Mouse (Mus musculus) G1E (cell line): ENCODE measurements around the gene Dda1. TPM values are rescaled to one million over a fixed set of nuclear protein-coding genes. Genes with fewer than 3 reads are reported as not detected.

ENCODE experiments used
- ATAC-seq: 2 replicates; pipeline ENCODE4 v1.8.0; 2016; ENCODE audit warnings: mild to moderate bottlenecking; ENCODE audit not compliant: insufficient number of reproducible peaks, poor library complexity, low FRiP score, severe bottlenecking; ENCODE audit errors: extremely low read depth
- DNase-seq: peaks from one replicate; pipeline ENCODE4 v3.0.0; 2012; ENCODE audit warnings: low spot score
- H3K27me3 ChIP-seq: 2 replicates; pipeline ENCODE4 v1.6.1; 2012; ENCODE audit warnings: mild to moderate bottlenecking, low read length, inconsistent platforms; ENCODE audit not compliant: insufficient read depth
- H3K36me3 ChIP-seq: replicated peaks from 2 replicates; pipeline ENCODE3; 2012; ENCODE audit warnings: mild to moderate bottlenecking, inconsistent platforms
- H3K4me1 ChIP-seq: 2 replicates; pipeline ENCODE4 v1.6.1; 2012; ENCODE audit warnings: low read depth, low read length, inconsistent platforms, mixed read lengths; ENCODE audit not compliant: insufficient read depth
- H3K4me3 ChIP-seq: 2 replicates; pipeline ENCODE4 v1.5.1; 2012; ENCODE audit warnings: low read depth, mild to moderate bottlenecking, inconsistent platforms, low read length, moderate library complexity, mixed read lengths
- H3K9me3 ChIP-seq: replicated peaks from 2 replicates; pipeline ENCODE4 v1.6.1; 2012; ENCODE audit warnings: inconsistent platforms
- CTCF ChIP-seq: IDR thresholded peaks from 2 replicates; pipeline ENCODE4 v1.5.1; 2012; ENCODE audit warnings: low read depth, low read length, inconsistent platforms, mixed read lengths
- GATA1 ChIP-seq: IDR thresholded peaks from 2 replicates; pipeline ENCODE4 v1.6.1; 2012; ENCODE audit warnings: borderline replicate concordance, low read length, inconsistent platforms, mixed read lengths
- GATA2 ChIP-seq: IDR thresholded peaks from 2 replicates; pipeline ENCODE4 v1.6.1; 2012; ENCODE audit warnings: low read depth, low read length, inconsistent platforms, borderline replicate concordance
- POLR2AphosphoS5 ChIP-seq: IDR thresholded peaks from 2 replicates; pipeline ENCODE4 v1.6.1; 2012; ENCODE audit warnings: low read depth, low read length, inconsistent platforms; ENCODE audit not compliant: insufficient replicate concordance
- TAL1 ChIP-seq: conservative IDR thresholded peaks from 2 replicates; pipeline ENCODE4 v1.6.1; 2012; ENCODE audit warnings: low read depth, low read length, inconsistent platforms, mixed read lengths
- polyA plus RNA-seq: library from polyadenylated mRNA; stranded (reverse); fragments of >175 nt; gene quantifications from 2 replicates; pipeline ENCODE4 v1.2.3, GENCODE M21; 2012
- total RNA-seq, 2 experiments: library from RNA; stranded (forward) in 1 of 2; stranded (reverse) in 1 of 2; fragments of 200-1000 nt in 1 of 2; fragments of >200 nt in 1 of 2; fragmentation: Nextera tagmentation in 1 of 2; gene quantifications; 2 replicates each; pipeline ENCODE4 v1.2.3; 2014 to 2017

The Dda1 gene
- total and polyA plus RNA-seq, 3 experiments = 16.2 to 209 (median 51.9) TPM

DNA sequence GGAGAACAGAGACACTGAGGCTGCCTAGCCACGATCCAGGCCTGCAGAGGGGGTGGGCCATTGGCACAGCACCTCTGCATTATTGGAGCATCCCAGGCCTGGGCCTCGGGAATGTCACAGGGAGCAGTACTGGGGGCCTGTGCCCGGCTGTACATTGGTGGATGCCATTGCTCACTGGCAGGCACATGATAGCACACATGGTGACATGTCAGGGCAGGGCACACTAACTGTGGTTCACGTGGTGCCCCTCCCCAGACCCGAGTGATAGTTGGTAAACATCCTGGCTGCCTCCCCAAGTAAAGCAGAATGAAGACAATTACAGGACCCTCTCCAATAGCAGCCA lies 1.9 kb downstream of the Dda1 start:
- Histone ChIP-seq H3K36me3 (peaks cover 82% of the 10 kb centered on the region), H3K4me1 (peaks cover 63% of the 10 kb centered on the region), H3K4me3 (peak overlapping the region; percentile 80; the same call in 1 of the 2 replicates), H3K27me3 (no peaks in the 10 kb centered on the region), H3K9me3 (no peaks in the 10 kb centered on the region)
- no peak for TF ChIP-seq POLR2AphosphoS5
- TF ChIP-seq CTCF = no peak
- no peak for TF ChIP-seq GATA2
- no peak for TF ChIP-seq TAL1
- TF ChIP-seq GATA1 = no peak
- DNase-seq (no peak), ATAC-seq (no peak)

DNA sequence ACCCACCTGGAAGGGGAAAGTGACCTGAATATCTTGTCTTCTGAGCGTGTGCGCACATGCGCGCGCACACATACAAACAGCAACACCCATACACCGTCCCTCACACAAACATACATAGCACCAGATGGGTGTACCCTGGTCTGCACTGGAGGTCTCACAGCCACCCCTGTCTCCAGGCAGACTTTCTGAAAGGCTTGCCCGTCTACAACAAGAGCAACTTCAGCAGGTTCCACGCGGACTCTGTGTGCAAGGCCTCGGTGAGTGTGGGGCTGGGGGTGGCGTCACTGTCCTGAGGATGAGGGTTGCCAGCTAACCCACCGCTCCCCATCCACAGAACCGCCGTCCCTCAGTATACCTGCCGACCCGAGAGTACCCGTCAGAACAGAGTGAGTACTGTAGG lies 2.9 kb downstream of the Dda1 start:
- DNase-seq (no peak), ATAC-seq (no peak)
- TF ChIP-seq POLR2AphosphoS5 (no peak), TAL1 (no peak), CTCF (no peak)
- no peak overlapping the region for H3K4me3 ChIP-seq
- H3K36me3 ChIP-seq = peaks cover 73% of the 10 kb centered on the region
- H3K9me3 ChIP-seq = no peaks in the 10 kb centered on the region
- H3K4me1 ChIP-seq = peaks cover 64% of the 10 kb centered on the region
- H3K27me3 ChIP-seq = no peaks in the 10 kb centered on the region

DNA sequence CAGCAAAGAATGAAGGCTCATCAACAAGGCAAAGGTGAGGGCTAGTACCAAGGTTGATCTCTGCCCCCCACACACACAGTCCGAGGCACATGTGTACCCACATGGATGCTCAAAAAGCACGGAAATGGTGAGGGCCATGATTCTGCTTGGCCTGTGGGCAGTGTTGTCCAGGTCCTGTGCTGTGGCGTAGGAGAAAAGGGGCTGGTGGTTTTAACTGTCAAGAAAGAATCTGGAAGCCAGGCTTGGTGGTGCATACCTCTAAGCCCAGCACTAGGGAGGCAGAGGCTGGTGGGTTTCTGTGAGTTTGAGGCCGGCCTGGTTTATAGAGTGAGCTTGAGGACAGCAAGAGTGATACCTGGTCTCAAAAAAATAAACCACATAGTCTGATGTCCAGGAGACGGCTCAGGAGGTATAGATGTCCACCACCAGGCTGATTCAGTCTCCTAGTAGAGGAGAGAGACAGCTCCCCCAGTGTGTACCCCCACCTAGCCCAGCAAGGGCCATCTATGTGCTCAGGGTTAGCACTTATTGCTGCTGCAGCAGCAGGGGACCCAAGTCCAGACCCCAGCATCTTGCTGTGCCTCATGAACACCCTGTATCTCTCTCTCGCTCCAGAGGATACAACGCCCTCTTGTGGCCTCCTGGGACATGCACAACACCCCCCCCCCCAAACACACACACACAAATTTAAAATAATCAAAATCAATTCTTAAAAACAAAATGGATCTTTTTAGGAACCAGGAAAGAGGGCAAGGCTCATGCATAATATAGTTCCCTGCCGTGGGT lies 3.8 kb downstream of the Dda1 start:
- no peak for ATAC-seq
- Histone ChIP-seq H3K27me3 (no peaks in the 10 kb centered on the region), H3K9me3 (no peaks in the 10 kb centered on the region), H3K4me3 (no peak overlapping the region), H3K4me1 (peaks cover 68% of the 10 kb centered on the region), H3K36me3 (peaks cover 65% of the 10 kb centered on the region)
- no peak for DNase-seq
- TF ChIP-seq TAL1 (no peak), GATA2 (no peak), POLR2AphosphoS5 (no peak), GATA1 (no peak), CTCF (no peak)

DNA sequence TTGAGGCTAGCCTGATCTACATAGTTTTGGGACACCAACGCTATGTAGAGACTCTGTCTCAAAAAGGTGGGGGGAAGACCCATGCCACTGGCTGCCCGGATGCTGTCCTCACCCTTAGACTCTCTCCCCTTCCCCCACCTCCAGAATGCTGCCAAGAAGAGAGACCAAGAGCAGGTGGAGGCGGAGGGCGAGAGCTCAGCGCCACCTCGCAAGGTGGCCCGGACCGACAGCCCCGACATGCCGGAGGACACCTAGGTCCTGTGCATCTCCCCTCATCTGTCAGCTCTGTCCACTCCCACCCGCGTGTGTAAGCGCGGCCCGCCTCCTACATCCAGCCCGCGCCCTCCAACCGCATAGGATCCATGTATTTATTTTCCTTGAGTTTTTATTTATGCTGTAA lies 5.3 kb downstream of the Dda1 start:
- no peak for ATAC-seq
- no peaks in the 10 kb centered on the region for H3K9me3 ChIP-seq
- no peak for DNase-seq
- peaks cover 62% of the 10 kb centered on the region for H3K36me3 ChIP-seq
- H3K27me3 ChIP-seq = peaks cover 6% of the 10 kb centered on the region; the same call in 1 of the 2 replicates
- TF ChIP-seq POLR2AphosphoS5 (no peak), TAL1 (no peak), GATA1 (no peak), GATA2 (no peak), CTCF (no peak)
- peaks cover 59% of the 10 kb centered on the region for H3K4me1 ChIP-seq
- H3K4me3 ChIP-seq = no peak overlapping the region

DNA sequence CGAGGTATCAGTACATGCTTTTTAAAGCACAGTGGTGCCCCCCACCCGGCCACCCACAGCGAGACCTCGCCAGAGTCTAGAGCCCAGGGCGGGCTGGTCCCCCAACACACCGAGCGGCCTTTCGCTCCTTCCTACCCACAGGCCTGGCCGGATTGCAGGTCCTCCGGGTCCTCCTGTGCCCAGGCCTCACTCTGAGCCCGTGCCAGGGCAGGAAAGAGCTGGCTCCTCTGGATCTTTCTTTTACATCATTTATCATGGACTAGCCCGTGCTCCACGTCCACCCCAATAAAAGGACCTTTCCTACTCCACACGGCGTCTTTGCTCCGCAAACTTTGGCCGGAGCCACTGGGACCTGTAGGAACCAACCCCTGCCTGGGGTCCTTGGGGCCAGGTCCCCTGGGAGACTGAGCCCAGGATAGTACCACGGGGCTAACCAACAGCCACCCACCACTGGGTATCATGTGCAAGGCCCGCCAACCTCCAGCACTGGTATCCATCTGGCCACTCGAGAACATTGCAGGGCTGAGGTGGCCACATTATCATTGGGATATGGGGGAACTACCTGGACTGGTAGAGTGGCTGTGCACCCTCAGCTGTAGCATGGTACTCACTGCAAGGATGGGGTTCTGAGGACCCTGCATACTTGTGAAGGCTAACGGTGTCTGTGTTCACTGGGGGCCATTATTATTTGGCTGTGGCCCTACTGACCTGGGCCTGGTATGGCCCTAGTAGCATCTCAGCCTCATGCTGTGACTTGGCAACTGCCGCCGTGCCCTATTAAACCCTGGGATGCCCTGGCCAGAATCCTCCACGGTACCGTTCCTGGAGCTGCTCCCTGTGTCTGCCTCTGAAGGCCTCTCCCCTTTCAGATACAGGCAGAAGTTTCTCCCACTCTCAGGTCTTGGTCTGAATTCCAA lies 6.0 kb downstream of the Dda1 start:
- ATAC-seq = no peak
- no peaks in the 10 kb centered on the region for H3K9me3 ChIP-seq
- H3K4me3 ChIP-seq = no peak overlapping the region; the same call in 1 of the 2 replicates
- peaks cover 6% of the 10 kb centered on the region; the same call in 1 of the 2 replicates for H3K27me3 ChIP-seq
- no peak for DNase-seq
- H3K36me3 ChIP-seq = peaks cover 58% of the 10 kb centered on the region
- TF ChIP-seq CTCF (no peak), GATA2 (no peak), GATA1 (no peak), TAL1 (no peak), POLR2AphosphoS5 (no peak)
- H3K4me1 ChIP-seq = peaks cover 53% of the 10 kb centered on the region

DNA sequence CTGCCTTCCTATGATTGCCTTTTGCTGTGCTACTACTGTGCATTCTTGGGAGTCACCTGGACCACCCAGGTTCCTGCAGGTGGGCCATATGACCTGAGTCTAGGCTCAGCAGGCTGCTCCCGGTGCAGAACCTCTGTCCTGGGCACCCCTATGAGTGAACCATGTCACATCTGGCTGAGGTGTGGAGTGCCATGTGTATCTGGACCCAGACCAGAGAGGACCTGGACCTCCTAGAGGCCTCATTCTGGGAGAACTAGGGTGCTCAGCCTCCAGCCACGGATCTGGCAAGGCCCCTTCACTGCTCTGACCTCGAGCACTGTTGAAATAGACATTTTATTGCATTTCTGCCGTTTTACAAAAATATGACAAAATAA lies 6.7 kb downstream of the Dda1 start:
- ATAC-seq = no peak
- peaks cover 11% of the 10 kb centered on the region; the same call in 1 of the 2 replicates for H3K27me3 ChIP-seq
- DNase-seq = no peak
- H3K4me1 ChIP-seq = peaks cover 47% of the 10 kb centered on the region
- peak overlapping the region; percentile 80; the same call in 1 of the 2 replicates for H3K4me3 ChIP-seq
- peaks cover 51% of the 10 kb centered on the region for H3K36me3 ChIP-seq
- H3K9me3 ChIP-seq = no peaks in the 10 kb centered on the region
- TF ChIP-seq POLR2AphosphoS5 (no peak), GATA1 (no peak), TAL1 (no peak), CTCF (no peak), GATA2 (no peak)
